Mouse (Mus musculus): ENCODE measurements around the gene Myrip. TPM values are rescaled to one million over a fixed set of nuclear protein-coding genes. Genes with fewer than 3 reads are reported as not detected.
A peak's percentile ranks its signal among the peaks of the same experiment; 100 is the strongest.
"Not testable (repeated sequence)": the region's sequence is repeated elsewhere in the genome, so short reads cannot be mapped to it uniquely, and the experiment has no call there.

Myrip gene
- total RNA-seq, 2 experiments from 2014 or later, result not detected

- no peak for ATAC-seq (replicated peaks; ENCODE audit: low FRiP score, poor library complexity, severe bottlenecking)
These were observed 66.2 kb downstream of the Myrip start for GRCm38 (mm10) chr9:120367526-120367925.

DNA sequence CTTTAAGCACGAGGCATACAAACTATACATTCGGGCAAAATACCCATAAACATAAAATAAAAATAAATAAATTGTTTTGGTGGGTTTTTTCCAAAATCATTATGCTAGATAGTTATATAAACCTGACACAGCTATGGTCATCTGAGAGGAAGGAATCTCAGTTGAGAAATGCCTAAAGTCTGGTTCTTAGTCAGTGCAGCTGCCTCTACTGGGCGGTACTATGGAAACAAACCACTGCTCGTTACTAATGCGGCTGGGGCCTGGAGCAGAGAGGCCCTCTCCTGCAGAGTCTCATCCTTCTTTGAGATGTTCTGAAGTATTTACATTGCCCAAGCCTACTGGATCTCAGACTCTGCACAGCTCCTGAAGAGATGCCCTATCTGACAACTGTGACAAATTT lies 70.3 kb downstream of the Myrip start:
- ATAC-seq (replicated peaks; ENCODE audit: low FRiP score, poor library complexity, severe bottlenecking), result no peak

GRCm38 (mm10) chr9:120372347-120372746 lies 71.0 kb downstream of the Myrip start:
- ATAC-seq (replicated peaks; ENCODE audit: low FRiP score, poor library complexity, severe bottlenecking), result no peak

GRCm38 (mm10) chr9:120377726-120378125 lies 76.4 kb downstream of the Myrip start:
- no peak for ATAC-seq (replicated peaks; ENCODE audit: low FRiP score, poor library complexity, severe bottlenecking)

GRCm38 (mm10) chr9:120395188-120395587 lies 93.9 kb downstream of the Myrip start:
- ATAC-seq (replicated peaks; ENCODE audit: low FRiP score, poor library complexity, severe bottlenecking), result no peak

- no peak for ATAC-seq (replicated peaks; ENCODE audit: low FRiP score, poor library complexity, severe bottlenecking)
These were observed 95.4 kb downstream of the Myrip start for GRCm38 (mm10) chr9:120396579-120397185.

DNA sequence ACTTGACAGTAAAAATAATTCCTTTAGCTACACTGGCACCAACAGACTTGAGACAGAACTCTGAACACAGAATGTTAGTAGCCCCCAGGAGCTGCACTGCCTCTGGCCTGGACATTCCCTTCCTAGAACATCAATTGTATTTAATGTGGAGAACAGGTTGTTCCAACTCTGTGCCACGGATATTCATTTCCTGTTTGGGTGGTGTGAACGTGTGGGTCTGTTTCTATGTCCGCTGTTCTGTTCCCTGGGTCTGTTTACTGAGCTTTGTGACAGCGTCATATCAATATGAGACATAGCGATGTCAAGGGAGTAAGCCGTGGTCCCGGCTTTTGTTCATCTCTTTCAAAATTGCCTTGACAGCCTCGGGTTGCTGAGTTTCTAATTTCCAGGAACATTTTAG lies 97.0 kb downstream of the Myrip start:
- no peak for ATAC-seq (replicated peaks; ENCODE audit: low FRiP score, poor library complexity, severe bottlenecking)

GRCm38 (mm10) chr9:120399537-120399936 lies 98.2 kb downstream of the Myrip start:
- ATAC-seq (replicated peaks; ENCODE audit: low FRiP score, poor library complexity, severe bottlenecking), result not testable (repeated sequence)

- no peak for ATAC-seq (replicated peaks; ENCODE audit: low FRiP score, poor library complexity, severe bottlenecking)
These were observed 101.1 kb downstream of the Myrip start for GRCm38 (mm10) chr9:120402368-120402767.

- ATAC-seq (replicated peaks; ENCODE audit: low FRiP score, poor library complexity, severe bottlenecking), result no peak
These were observed 102.3 kb downstream of the Myrip start for GRCm38 (mm10) chr9:120403661-120404060.

GRCm38 (mm10) chr9:120409663-120410181 lies 108.4 kb downstream of the Myrip start:
- ATAC-seq (replicated peaks; ENCODE audit: low FRiP score, poor library complexity, severe bottlenecking), result no peak

DNA sequence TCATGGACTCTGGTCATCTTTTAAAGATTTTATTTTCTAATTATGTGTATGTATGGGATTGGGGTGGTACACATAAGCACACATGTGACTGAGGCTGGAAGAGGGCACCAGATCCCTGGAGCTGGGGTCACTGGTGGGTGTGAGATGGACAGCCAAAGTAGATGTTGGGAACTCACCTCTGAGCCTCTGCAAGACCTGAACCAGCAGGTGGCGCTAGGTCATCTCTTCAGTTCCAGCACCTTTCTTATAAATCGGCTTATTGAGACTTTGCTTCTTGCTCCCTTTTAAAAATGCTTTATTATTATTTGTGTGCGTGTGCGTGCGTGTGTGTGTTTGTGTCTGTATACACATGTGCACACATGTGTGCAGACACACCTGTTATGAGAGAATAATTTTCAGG lies 109.1 kb downstream of the Myrip start:
- no peak for ATAC-seq (replicated peaks; ENCODE audit: low FRiP score, poor library complexity, severe bottlenecking)

DNA sequence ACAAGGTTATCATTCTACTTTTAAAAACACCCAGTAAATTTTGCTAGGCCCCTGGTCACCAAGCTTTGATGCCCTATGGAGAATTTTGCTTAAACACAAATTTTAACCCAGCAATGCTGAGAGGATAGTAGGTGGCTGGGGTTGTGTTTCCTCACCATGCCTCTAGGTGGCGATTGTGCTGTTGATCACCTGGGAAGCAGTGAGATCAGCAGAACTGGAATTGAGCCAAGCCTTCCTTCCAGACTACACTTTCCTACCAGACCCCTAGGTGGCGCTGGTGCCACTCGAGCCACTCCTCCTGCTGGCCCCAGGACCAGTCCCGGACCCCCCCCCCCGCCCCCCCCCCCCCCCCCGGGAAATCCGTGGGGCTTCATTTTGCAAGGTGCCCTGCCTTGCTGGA lies 114.2 kb downstream of the Myrip start:
- peak; percentile 80 for ATAC-seq (replicated peaks; ENCODE audit: low FRiP score, poor library complexity, severe bottlenecking)

DNA sequence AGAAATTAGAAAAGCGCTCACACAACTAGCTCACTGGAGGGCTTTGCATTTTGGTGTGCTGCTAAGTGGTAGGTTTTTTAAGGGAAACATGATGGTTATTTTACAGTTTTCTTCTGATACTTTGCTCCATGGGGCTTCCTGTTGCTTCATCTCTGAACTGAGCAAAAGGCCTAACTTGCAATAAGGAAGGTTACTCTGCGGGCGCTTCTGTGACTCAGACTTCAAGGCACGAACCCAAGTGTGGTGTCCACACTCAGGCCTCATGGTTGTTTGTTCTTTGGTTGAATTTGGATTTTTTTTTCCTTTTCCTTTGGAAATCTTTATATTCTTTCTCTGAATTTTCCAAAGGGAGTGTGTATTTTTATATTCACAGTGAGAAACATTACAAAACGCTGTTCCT lies 114.8 kb downstream of the Myrip start:
- no peak for ATAC-seq (replicated peaks; ENCODE audit: low FRiP score, poor library complexity, severe bottlenecking)

- no peak for ATAC-seq (replicated peaks; ENCODE audit: low FRiP score, poor library complexity, severe bottlenecking)
These were observed 115.4 kb downstream of the Myrip start for GRCm38 (mm10) chr9:120416729-120417128.

- ATAC-seq (replicated peaks; ENCODE audit: low FRiP score, poor library complexity, severe bottlenecking), result no peak
These were observed 117.3 kb downstream of the Myrip start for GRCm38 (mm10) chr9:120418582-120418981.

- ATAC-seq (replicated peaks; ENCODE audit: low FRiP score, poor library complexity, severe bottlenecking), result no peak
These were observed 123.3 kb downstream of the Myrip start for GRCm38 (mm10) chr9:120424567-120424966.

- ATAC-seq (replicated peaks; ENCODE audit: low FRiP score, poor library complexity, severe bottlenecking), result no peak
These were observed 124.5 kb downstream of the Myrip start for GRCm38 (mm10) chr9:120425768-120426167.

- no peak for ATAC-seq (replicated peaks; ENCODE audit: low FRiP score, poor library complexity, severe bottlenecking)
These were observed 126.9 kb downstream of the Myrip start for GRCm38 (mm10) chr9:120428181-120428580.

- peak; percentile 77 for ATAC-seq (replicated peaks; ENCODE audit: low FRiP score, poor library complexity, severe bottlenecking)
These were observed 132.4 kb downstream of the Myrip start for GRCm38 (mm10) chr9:120433747-120434146.

- ATAC-seq (replicated peaks; ENCODE audit: low FRiP score, poor library complexity, severe bottlenecking), result no peak
These were observed 134.5 kb downstream of the Myrip start for GRCm38 (mm10) chr9:120435841-120436240.

GRCm38 (mm10) chr9:120436854-120437253 lies 135.5 kb downstream of the Myrip start:
- ATAC-seq (replicated peaks; ENCODE audit: low FRiP score, poor library complexity, severe bottlenecking), result no peak

Data from erythroblast, adult 5-6 weeks (primary cell).